Mouse (Mus musculus) forebrain, embryonic 12.5 days (tissue): ENCODE measurements around the gene 1700061G19Rik. TPM values are rescaled to one million over a fixed set of nuclear protein-coding genes. Genes with fewer than 3 reads are reported as not detected.
A peak's percentile ranks its signal among the peaks of the same experiment; 100 is the strongest.
"Not testable (repeated sequence)": the region's sequence is repeated elsewhere in the genome, so short reads cannot be mapped to it uniquely, and the experiment has no call there.

Source experiments
- ATAC-seq: fragments of 200-750 bp; cut with Nextera tagmentation; 2 replicates; pipeline ENCODE4 v1.8.0; 2017; ENCODE audit warnings: moderate TSS enrichment; ENCODE audit not compliant: low FRiP score
- H3K27ac ChIP-seq: fragments of 300-500 bp; sonication (generic); 2 replicates; pipeline ENCODE4 v1.5.1; 2016; ENCODE audit warnings: mild to moderate bottlenecking
- H3K27me3 ChIP-seq: fragments of 300-500 bp; sonication (generic); 2 replicates; pipeline ENCODE4 v1.6.1; 2016; ENCODE audit warnings: mild to moderate bottlenecking
- H3K36me3 ChIP-seq: fragments of 300-500 bp; sonication (generic); replicated peaks from 2 replicates; pipeline ENCODE4 v1.6.1; 2016; ENCODE audit warnings: mild to moderate bottlenecking
- H3K4me1 ChIP-seq: fragments of 300-500 bp; sonication (generic); 2 replicates; pipeline ENCODE4 v1.6.1; 2016
- H3K4me2 ChIP-seq: fragments of 300-500 bp; sonication (generic); 2 replicates; pipeline ENCODE4 v1.6.1; 2016; ENCODE audit warnings: mild to moderate bottlenecking, moderate library complexity
- H3K4me3 ChIP-seq: fragments of 300-500 bp; sonication (generic); replicated peaks from 2 replicates; pipeline ENCODE4 v1.5.1; 2016; ENCODE audit warnings: mild to moderate bottlenecking
- H3K9ac ChIP-seq: fragments of 300-500 bp; sonication (generic); 2 replicates; pipeline ENCODE4 v1.6.1; 2016; ENCODE audit warnings: mild to moderate bottlenecking
- H3K9me3 ChIP-seq: fragments of 300-500 bp; sonication (generic); 2 replicates; pipeline ENCODE4 v1.6.1; 2016
- WGBS: fragments of 180-500 bp; shearing (Covaris S2); methylation state at CpG from one replicate; pipeline ENCODE4 v1.1.7; 2016; 5-methylcytosine and 5-hydroxymethylcytosine counted together
- polyA plus RNA-seq: library from polyadenylated mRNA; unstranded; fragments of >200 nt; fragmentation: Nextera tagmentation; extraction: Ambion mirVana; gene quantifications from 2 replicates; pipeline ENCODE4 v1.2.1, GENCODE M21; 2016

The 1700061G19Rik gene
- polyA plus RNA-seq, 1 experiment from 2014 or later: 0.50 TPM

DNA sequence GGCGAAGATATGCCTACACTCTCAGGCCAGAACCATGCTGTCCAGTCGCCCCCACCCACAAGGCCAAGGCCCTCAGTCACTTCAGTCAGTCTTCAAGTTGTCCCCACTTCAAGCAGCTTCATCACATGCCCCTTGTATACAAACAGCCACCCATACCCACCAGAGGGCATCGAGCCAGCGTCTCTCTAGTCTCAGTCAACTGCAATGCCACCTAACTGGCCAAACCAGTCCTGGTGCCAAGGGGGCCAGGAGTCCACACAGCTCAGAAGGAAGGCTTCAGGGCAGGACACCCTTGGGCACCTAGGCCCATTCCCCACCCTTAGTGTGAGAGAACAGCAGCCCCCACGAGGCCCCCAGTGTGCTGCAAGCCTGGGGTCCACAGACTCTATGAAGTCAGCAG, 31.8 kb downstream of the 1700061G19Rik start:
- peaks cover 90% of the 10 kb centered on the region for H3K36me3 ChIP-seq
- 89% methylated on average over 5 of the region's 5 CpGs for WGBS
- no peaks in the 10 kb centered on the region for H3K9me3 ChIP-seq

DNA sequence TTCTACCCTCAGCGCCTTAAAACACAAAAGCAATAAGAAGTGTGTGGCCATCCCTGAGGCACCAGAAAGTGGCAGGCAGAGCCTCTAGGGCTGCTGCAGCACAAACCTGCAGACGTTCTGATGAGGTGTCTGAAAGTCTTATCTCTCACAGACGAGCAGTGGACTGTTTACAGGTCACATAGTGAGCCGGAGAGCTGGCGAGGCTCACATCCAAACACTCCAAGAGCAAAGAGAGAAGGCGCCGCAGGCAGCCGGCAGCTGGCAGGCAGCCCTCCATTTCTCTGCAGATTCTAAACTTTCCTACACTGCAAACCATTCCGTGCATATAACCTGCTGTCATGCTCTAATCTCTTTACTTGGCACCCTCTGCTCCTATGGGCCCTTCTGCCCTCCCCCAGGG, 32.6 kb downstream of the 1700061G19Rik start:
- Histone ChIP-seq H3K4me1 (no peaks in the 10 kb centered on the region), H3K9ac (no peak overlapping the region), H3K27ac (no peak overlapping the region), H3K4me2 (no peak overlapping the region), H3K27me3 (no peaks in the 10 kb centered on the region), H3K4me3 (no peak overlapping the region), H3K36me3 (peaks cover 88% of the 10 kb centered on the region), H3K9me3 (no peaks in the 10 kb centered on the region)
- no peak for ATAC-seq
- WGBS: 88% methylated on average over 9 of the region's 9 CpGs

More for the DNA sequence above, 31.8 kb downstream of the 1700061G19Rik start:
- H3K27me3 ChIP-seq: no peaks in the 10 kb centered on the region
- no peak overlapping the region for H3K4me3 ChIP-seq
- no peak for ATAC-seq
- no peak overlapping the region for H3K4me2 ChIP-seq
- no peak overlapping the region for H3K27ac ChIP-seq
- H3K4me1 ChIP-seq: no peaks in the 10 kb centered on the region
- H3K9ac ChIP-seq: no peak overlapping the region

DNA sequence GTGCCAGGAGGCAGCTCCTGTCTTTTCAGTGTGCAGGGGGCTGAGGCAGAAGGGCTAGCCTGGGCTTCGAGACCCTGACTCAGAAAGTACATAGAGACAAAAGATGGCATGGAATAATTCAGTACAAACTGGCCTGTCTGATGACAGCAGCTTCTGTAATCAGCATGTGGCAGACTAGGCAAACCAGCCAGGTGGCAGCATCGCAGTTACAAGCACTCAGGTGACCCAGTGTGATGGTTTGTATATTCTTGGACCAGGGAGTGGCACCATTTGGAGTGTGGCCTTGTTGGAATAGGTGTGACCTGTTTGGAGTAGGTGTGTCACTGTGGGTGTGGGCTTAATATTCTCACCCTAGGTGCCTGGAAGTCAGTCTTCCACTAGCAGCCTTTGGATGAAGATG, 34.5 kb downstream of the 1700061G19Rik start:
- H3K9me3 ChIP-seq, H3K4me3 ChIP-seq, H3K4me2 ChIP-seq, H3K9ac ChIP-seq, H3K27ac ChIP-seq, H3K4me1 ChIP-seq, ATAC-seq, H3K27me3 ChIP-seq: not testable (repeated sequence)
- H3K36me3 ChIP-seq: peaks cover 89% of the 10 kb centered on the region
- 88% methylated on average over 2 of the region's 2 CpGs for WGBS

DNA sequence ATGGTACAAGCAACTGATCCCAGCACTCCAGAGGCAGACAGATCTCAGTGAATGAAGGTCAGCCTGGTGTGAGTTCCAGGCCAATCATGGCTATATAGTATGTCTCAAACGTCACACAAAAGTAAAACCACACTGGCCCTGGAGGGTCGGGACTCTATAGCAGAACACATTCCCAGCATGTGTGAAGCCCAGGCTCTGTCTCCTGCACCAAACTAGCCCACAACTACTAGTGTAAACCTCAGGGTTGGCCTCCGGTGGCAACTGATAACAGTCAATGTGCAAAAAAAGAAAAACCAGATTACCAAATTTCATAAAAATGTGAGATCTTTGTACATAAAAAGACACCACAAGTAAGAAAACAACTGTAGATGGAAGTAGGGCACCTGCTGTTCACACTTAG, 37.7 kb downstream of the 1700061G19Rik start:
- no peaks in the 10 kb centered on the region for H3K4me1 ChIP-seq
- no peak for ATAC-seq
- no peak overlapping the region for H3K27ac ChIP-seq
- H3K4me2 ChIP-seq: no peak overlapping the region
- H3K9me3 ChIP-seq: no peaks in the 10 kb centered on the region
- H3K9ac ChIP-seq: no peak overlapping the region
- peaks cover 83% of the 10 kb centered on the region for H3K36me3 ChIP-seq
- no peaks in the 10 kb centered on the region for H3K27me3 ChIP-seq
- no peak overlapping the region for H3K4me3 ChIP-seq
- WGBS: 89% methylated on average over 3 of the region's 3 CpGs

DNA sequence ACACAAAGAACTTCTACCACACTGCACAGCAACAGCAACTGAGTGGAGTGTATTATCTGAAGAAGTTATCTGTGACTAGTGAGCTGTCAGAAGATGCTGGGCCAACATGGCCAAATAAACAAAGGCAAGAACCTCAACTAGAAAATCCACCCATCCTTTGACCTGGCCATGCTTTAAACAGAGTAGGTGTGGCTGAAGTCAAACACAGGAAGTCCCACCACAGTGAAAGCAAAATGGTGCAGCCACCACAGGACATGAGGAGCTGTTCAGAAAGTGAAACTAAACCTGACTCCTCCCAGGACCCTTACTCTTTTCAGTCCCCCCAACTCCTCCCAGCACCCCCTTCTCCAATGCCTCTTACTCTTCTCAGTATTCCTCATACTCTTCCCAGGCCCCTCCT, 38.2 kb downstream of the 1700061G19Rik start:
- Histone ChIP-seq H3K4me3 (no peak overlapping the region), H3K27ac (no peak overlapping the region), H3K27me3 (no peaks in the 10 kb centered on the region), H3K9ac (no peak overlapping the region), H3K4me2 (no peak overlapping the region), H3K36me3 (peaks cover 83% of the 10 kb centered on the region), H3K4me1 (no peaks in the 10 kb centered on the region), H3K9me3 (no peaks in the 10 kb centered on the region)
- ATAC-seq: no peak

DNA sequence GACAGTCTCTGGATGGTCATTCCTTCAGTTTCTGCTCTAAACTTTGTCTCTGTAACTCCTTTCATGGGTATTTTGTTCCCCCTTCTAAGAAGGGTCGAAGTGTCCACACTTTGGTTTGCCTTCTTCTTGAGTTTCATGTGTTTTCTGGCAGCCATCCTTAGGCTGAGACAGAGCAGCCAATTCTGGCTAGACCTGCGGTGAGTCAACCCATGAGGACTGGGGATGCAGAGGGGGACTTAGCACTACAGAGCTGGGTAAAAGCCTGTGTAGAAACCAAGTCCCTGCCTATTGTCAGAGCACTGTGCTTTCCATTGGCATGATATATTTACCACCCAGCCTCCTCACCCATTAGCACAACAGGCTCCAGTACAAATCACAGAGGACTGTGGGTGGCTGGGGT, 41.9 kb downstream of the 1700061G19Rik start:
- no peaks in the 10 kb centered on the region for H3K9me3 ChIP-seq
- no peaks in the 10 kb centered on the region for H3K4me1 ChIP-seq
- H3K27me3 ChIP-seq: no peaks in the 10 kb centered on the region
- H3K4me2 ChIP-seq: no peak overlapping the region
- no peak overlapping the region for H3K27ac ChIP-seq
- peaks cover 90% of the 10 kb centered on the region for H3K36me3 ChIP-seq
- WGBS: 95% methylated on average over 2 of the region's 2 CpGs
- no peak overlapping the region for H3K9ac ChIP-seq
- no peak overlapping the region for H3K4me3 ChIP-seq
- ATAC-seq: no peak

DNA sequence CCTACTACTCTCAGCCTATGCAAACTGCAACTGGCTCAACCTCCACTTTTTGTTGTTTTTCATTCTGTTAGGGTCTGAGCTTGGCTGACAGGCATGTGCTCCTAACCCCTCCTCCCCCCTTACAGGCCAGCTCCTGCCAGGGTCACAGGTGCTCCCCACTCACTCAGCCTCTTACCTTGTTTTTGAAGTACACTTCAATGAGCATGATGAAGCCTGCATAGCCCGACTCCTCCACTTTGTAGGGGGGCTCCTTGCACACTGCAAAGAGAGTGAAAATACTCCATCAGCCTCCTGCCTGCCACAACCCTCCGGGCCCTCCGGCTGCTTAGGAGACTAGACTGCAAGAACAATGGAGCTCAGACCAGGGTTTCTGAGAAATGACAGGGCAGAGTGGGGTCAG, 44.4 kb downstream of the 1700061G19Rik start:
- no peak overlapping the region for H3K27ac ChIP-seq
- H3K4me3 ChIP-seq: no peak overlapping the region
- 89% methylated on average over 3 of the region's 3 CpGs for WGBS
- H3K4me1 ChIP-seq: no peaks in the 10 kb centered on the region
- H3K9ac ChIP-seq: no peak overlapping the region
- no peak overlapping the region for H3K4me2 ChIP-seq
- H3K36me3 ChIP-seq: peaks cover 84% of the 10 kb centered on the region
- no peaks in the 10 kb centered on the region for H3K27me3 ChIP-seq
- H3K9me3 ChIP-seq: 0 out of 2 replicates have a peak, but pooled peaks cover 4% of the 10 kb centered on the region
- no peak for ATAC-seq

DNA sequence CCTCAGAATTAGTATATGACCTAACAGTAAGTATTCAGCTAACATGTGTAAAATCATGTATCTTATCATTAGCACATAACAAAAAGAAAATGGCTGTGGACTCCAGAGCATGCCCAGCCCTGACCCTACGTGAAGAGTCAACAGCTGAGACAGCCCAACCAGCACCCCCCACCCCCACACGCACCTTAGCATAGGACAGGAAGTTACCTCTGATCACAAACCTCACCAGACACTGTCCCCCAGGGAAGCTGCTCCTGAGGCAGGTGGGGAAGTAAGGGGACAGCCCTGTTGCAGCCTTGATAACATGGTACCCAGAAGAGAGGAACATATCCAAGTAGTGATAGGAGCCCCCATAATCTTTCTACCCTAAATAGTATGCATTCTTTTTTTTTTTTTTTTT, 50.7 kb downstream of the 1700061G19Rik start:
- H3K27me3 ChIP-seq: no peaks in the 10 kb centered on the region
- 0 out of 2 replicates have a peak, but pooled peaks cover 4% of the 10 kb centered on the region for H3K9me3 ChIP-seq
- H3K9ac ChIP-seq: no peak overlapping the region
- H3K27ac ChIP-seq: no peak overlapping the region
- no peak for ATAC-seq
- H3K4me3 ChIP-seq: no peak overlapping the region
- peaks cover 47% of the 10 kb centered on the region for H3K36me3 ChIP-seq
- H3K4me1 ChIP-seq: peaks cover 4% of the 10 kb centered on the region; the same call in 1 of the 2 replicates
- H3K4me2 ChIP-seq: no peak overlapping the region
- WGBS: 92% methylated on average over 2 of the region's 2 CpGs

DNA sequence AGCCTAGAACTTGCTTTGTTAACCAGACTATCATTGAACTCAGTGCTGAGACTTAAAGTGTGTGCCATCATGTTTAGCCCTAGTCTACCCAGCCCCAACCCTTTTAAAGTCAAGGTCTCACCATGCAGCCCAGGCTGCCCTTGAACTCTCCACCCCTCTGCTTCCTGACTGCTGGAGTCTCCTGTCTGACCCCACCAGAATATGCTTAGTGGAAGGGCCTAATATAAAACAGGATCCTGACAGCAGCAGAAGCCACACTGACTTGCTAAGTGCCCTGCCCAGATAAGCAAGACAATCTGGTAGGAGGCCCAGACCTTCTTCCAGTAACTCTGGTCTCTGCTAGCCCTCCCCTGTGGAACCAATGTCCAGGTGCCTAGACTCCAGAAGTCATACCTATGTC, 53.8 kb downstream of the 1700061G19Rik start:
- H3K4me2 ChIP-seq: no peak overlapping the region
- no peak overlapping the region for H3K27ac ChIP-seq
- no peak for ATAC-seq
- H3K9me3 ChIP-seq: no peaks in the 10 kb centered on the region
- no peak overlapping the region for H3K9ac ChIP-seq
- peaks cover 35% of the 10 kb centered on the region for H3K4me1 ChIP-seq
- H3K4me3 ChIP-seq: no peak overlapping the region
- peaks cover 25% of the 10 kb centered on the region for H3K36me3 ChIP-seq
- H3K27me3 ChIP-seq: no peaks in the 10 kb centered on the region

DNA sequence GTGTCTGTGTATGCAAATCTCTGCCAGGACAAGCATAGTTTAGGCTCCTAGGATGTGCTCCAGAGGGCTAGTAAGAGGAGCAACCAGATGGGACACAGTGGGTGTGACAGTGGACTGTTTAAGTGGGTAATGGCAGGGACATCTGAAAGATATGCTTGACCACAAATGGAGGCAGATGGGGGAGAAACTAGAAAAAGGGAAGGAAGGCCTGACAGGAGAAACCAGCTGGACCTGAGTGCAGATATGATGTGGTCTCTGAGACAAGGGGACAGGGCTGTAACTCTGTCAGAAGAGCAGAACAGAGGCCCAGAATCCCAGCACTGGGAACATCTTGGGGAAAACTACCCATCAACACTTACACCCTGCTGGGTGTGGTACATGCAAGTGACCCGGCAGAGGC, 54.3 kb downstream of the 1700061G19Rik start:
- Histone ChIP-seq H3K4me3 (no peak overlapping the region), H3K4me1 (peaks cover 39% of the 10 kb centered on the region), H3K27me3 (no peaks in the 10 kb centered on the region), H3K9me3 (no peaks in the 10 kb centered on the region), H3K4me2 (no peak overlapping the region), H3K9ac (no peak overlapping the region), H3K36me3 (peaks cover 20% of the 10 kb centered on the region), H3K27ac (no peak overlapping the region)
- ATAC-seq: no peak
- 87% methylated on average over 1 of the region's 1 CpGs for WGBS

DNA sequence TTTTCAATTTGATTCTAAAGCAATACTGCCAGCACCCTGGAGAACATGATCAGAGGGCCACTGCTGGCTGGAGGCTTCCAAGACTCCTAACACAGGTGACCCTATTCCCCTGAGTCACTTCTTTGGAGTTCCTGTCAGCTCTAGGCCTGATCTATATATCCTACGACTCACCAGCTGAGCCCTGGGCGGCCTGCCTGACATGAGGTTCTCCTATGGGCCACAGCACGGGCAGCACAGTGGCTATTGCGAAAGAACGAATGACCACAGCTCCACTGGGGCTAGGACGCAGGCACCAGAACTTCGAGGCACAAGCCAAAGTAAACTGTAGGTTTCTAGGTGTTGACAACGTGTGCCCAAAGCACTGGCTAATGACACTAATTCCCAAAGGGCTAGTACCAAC, 54.7 kb downstream of the 1700061G19Rik start:
- H3K36me3 ChIP-seq: peaks cover 15% of the 10 kb centered on the region

DNA sequence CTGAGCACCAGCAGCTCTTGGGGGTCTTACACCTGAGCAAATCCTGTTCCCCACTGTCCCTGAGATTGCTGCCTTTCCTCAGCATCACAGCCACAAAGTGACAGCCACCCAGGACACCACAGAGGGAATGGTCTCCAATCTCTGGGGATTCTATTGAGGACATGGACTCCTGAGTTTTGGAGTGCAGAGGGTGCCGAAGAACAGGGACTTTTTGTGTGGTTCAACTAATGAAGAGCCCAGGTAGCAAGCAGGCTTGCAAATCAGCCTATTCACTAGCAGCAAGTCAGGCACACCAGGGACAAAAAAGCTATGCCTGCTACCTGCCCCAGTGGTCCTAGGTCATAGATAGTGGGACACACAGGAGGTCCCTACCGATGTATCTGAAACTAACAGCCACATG, 58.1 kb downstream of the 1700061G19Rik start:
- ATAC-seq: no peak
- H3K4me1 ChIP-seq: peaks cover 44% of the 10 kb centered on the region

More for the DNA sequence above, 54.7 kb downstream of the 1700061G19Rik start:
- Histone ChIP-seq H3K4me3 (no peak overlapping the region), H3K4me2 (no peak overlapping the region), H3K9me3 (no peaks in the 10 kb centered on the region), H3K27me3 (no peaks in the 10 kb centered on the region), H3K9ac (no peak overlapping the region), H3K27ac (no peak overlapping the region), H3K4me1 (peaks cover 41% of the 10 kb centered on the region)
- ATAC-seq: no peak
- WGBS: 93% methylated on average over 8 of the region's 8 CpGs

DNA sequence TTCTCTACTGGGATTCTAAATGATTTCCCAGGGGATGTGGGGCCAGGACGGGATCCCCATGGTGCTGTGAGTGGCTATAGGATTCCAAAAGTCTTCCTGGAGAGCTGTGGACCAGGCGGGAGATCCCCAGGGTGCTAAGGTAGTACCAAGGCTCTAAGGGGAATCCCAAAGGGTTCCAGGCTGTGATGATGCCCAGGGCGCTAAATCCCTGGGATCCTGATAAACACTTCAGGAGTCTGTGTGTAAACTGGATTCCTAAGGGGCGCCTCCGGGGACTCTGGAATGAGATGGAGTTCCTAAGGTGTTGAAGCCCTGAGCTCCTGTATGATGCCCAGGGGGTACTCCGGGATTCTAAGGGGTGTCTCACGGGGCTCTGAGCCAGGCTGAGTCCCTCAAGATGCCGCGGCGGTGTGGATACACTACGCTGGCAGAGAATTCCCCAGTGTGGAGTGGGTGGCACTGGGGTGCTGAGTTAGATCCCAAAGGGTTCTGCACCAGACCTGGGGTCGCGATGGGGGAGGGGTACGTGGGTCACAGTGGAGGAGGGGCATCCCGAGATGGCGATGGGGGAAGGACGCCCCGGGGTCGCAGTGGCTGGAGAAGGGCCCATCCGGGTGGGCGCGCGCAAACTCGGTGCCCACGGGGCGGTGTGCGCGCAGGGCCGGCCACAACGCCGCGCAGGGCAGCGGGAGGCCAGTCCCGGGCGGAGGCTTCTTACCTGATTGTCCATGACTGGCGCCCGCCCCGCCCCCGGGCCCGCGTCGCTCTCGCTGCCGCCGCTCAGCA, 59.5 kb downstream of the 1700061G19Rik start:
- H3K36me3 ChIP-seq: no peaks in the 10 kb centered on the region; the same call in 1 of the 2 replicates
- ATAC-seq: peak; percentile 69

More for the DNA sequence above, 58.1 kb downstream of the 1700061G19Rik start:
- Histone ChIP-seq H3K4me2 (peak overlapping the region; percentile 92), H3K36me3 (no peaks in the 10 kb centered on the region; the same call in 1 of the 2 replicates), H3K27ac (no peak overlapping the region), H3K9ac (peak overlapping the region; percentile 96), H3K9me3 (no peaks in the 10 kb centered on the region), H3K27me3 (peaks cover 13% of the 10 kb centered on the region), H3K4me3 (peak overlapping the region; percentile 97)
- 96% methylated on average over 2 of the region's 2 CpGs for WGBS

More for the DNA sequence above, 59.5 kb downstream of the 1700061G19Rik start:
- Histone ChIP-seq H3K4me1 (peaks cover 43% of the 10 kb centered on the region), H3K9ac (peak overlapping the region; percentile 96), H3K9me3 (no peaks in the 10 kb centered on the region), H3K27me3 (peaks cover 21% of the 10 kb centered on the region), H3K4me3 (peak overlapping the region; percentile 97), H3K4me2 (peak overlapping the region; percentile 92), H3K27ac (peak overlapping the region; percentile 84)
- WGBS: 1% methylated on average over 42 of the region's 45 CpGs
